Mouse (Mus musculus) kidney, adult 2 months (tissue): ENCODE results near the gene Hnf1a.

ENCODE experiments used
- CTCF ChIP-seq: fragments of 200-500 bp; conservative IDR thresholded peaks from 2 replicates; pipeline ENCODE4 v1.5.1; 2011; ENCODE audit warnings: low read depth, mild to moderate bottlenecking, control low read depth, low read length, moderate library complexity, mixed read lengths; ENCODE audit not compliant: insufficient read depth, insufficient read length
- POLR2A ChIP-seq: fragments of 200-500 bp; IDR thresholded peaks from one replicate; pipeline ENCODE4 v1.6.1; 2011; ENCODE audit warnings: low read depth, low read length, control low read depth

DNA sequence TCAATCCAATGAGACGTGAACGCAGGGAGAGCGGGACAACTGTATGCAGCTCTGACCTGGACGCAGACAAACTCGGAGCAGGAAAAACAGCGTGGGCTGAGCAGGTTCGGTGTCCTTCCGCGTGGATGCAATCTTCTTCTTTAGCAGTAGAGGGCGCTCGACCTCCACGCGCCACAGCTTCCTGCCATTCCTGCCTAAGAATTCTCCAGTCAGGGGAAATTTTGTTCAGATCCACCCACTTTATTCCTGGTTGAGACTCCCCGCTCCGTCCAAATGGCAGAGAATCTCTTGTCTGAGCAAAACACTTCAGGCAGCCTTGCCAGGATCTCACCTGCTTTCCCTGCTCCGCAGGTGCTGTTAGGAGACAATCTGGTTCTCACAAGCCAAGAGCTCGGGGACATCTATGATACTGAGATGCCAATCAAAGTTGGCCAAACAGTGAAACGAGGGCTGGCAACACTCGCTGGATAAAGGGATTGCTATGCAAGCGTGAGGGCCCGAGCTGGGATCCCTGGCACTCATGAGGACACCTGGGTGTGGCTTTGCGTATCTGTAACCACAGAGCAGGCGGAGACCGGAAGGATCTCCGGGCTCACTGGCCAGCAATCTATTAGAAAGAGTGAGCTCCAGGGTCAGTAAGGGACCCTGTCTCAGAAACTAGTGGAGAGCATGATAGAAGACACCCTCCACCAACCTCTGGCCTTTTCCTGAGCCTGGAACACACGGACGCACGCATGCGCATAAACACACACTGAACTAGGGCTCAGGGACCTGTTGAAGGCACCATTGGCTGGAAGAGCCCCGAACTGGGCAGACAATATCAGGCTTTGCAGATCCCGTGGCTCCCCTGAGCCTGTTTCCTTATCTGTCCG lies 8.6 kb upstream of the Hnf1a start:
- TF ChIP-seq CTCF (peak; percentile 96), POLR2A (no peak)
